Mouse (Mus musculus) heart, embryonic 16.5 days (tissue): Measurements from ENCODE around the gene Npcd. TPM values are rescaled to one million over a fixed set of nuclear protein-coding genes. Genes with fewer than 3 reads are reported as not detected.

Experiments
- ATAC-seq: fragments of 200-750 bp; cut with Nextera tagmentation; replicated peaks from 2 replicates; pipeline ENCODE4 v1.8.0; 2017; ENCODE audit warnings: moderate number of reproducible peaks; ENCODE audit not compliant: insufficient read depth, low FRiP score; ENCODE audit errors: extremely low read depth
- H3K27ac ChIP-seq: fragments of 300-500 bp; sonication (generic); 2 replicates; pipeline ENCODE4 v1.5.1; 2014; ENCODE audit warnings: mild to moderate bottlenecking, low read length, control low read depth, moderate library complexity
- H3K27me3 ChIP-seq: fragments of 300-500 bp; sonication (generic); 2 replicates; pipeline ENCODE4 v1.6.1; 2014; ENCODE audit warnings: low read length, mixed read lengths; ENCODE audit not compliant: control insufficient read depth, insufficient read depth
- H3K36me3 ChIP-seq: fragments of 300-500 bp; sonication (generic); 2 replicates; pipeline ENCODE4 v1.6.1; 2014; ENCODE audit not compliant: control insufficient read depth, insufficient read depth
- H3K4me1 ChIP-seq: fragments of 300-500 bp; sonication (generic); 2 replicates; pipeline ENCODE4 v1.6.1; 2014; ENCODE audit warnings: low read length, mixed read lengths; ENCODE audit not compliant: control insufficient read depth, insufficient read depth
- H3K4me2 ChIP-seq: fragments of 300-500 bp; sonication (generic); 2 replicates; pipeline ENCODE4 v1.6.1; 2014; ENCODE audit warnings: low read depth, mild to moderate bottlenecking, control low read depth, low read length
- H3K4me3 ChIP-seq: fragments of 300-500 bp; sonication (generic); 2 replicates; pipeline ENCODE4 v1.5.1; 2014; ENCODE audit warnings: mild to moderate bottlenecking, control low read depth, low read length
- H3K9ac ChIP-seq: fragments of 300-500 bp; sonication (generic); 2 replicates; pipeline ENCODE4 v1.6.1; 2014; ENCODE audit warnings: low read length, control low read depth
- H3K9me3 ChIP-seq: fragments of 300-500 bp; sonication (generic); replicated peaks from 2 replicates; pipeline ENCODE4 v1.6.1; 2016; ENCODE audit warnings: low read length; ENCODE audit not compliant: control insufficient read depth
- WGBS: fragments of 180-500 bp; shearing (Covaris S2); extraction: QIAGEN DNeasy Blood & Tissue Kit; methylation state at CpG from one replicate; pipeline ENCODE4 v1.1.7; 2014; 5-methylcytosine and 5-hydroxymethylcytosine counted together
- polyA plus RNA-seq: library from polyadenylated mRNA; unstranded; fragments of >200 nt; fragmentation: Nextera tagmentation; extraction: Ambion mirVana; gene quantifications from 2 replicates; pipeline ENCODE4 v1.2.1, GENCODE M21; 2015

Npcd gene
- polyA plus RNA-seq, 1 experiment from 2014 or later: not detected

DNA sequence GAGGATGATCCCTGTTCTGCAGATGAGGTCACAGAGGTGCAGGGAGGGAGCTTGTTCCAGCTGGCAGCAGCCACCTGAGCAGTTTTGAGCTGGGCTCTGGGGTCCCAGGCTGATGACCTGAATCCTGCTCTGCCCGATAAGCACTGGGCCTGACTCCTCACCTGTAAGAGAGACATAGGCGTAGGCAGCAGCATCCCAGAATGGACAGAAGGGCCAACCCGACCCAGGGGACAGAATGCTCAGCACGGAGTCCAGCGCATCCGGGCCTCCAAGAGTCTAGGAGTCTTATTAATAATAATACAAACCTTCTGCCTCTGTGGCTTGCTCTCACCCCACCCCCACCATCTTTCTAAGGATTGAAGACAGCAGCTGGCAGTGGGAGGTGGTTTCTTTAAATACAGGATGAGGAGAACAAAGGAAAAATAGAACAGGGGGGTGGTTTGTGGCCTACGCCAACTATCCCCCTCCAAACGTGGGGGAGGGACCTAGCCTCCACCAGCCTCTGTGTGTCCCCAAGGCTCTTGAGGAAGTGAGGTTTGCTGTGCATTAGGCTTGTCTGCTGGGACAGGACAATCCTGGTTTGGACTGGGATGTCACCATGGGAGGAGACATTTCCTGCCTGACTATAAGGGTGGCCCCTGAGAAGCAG lies 77.9 kb downstream of the Npcd start:
- no peaks in the 10 kb centered on the region for H3K9me3 ChIP-seq
- 66% methylated on average over 8 of the region's 8 CpGs for WGBS
- no peak overlapping the region for H3K9ac ChIP-seq
- no peak overlapping the region for H3K27ac ChIP-seq
- H3K4me3 ChIP-seq: no peak overlapping the region
- ATAC-seq: no peak
- no peak overlapping the region for H3K4me2 ChIP-seq
- no peaks in the 10 kb centered on the region for H3K27me3 ChIP-seq
- H3K4me1 ChIP-seq: 0 out of 2 replicates have a peak, but pooled peaks cover 4% of the 10 kb centered on the region
- no peaks in the 10 kb centered on the region for H3K36me3 ChIP-seq

DNA sequence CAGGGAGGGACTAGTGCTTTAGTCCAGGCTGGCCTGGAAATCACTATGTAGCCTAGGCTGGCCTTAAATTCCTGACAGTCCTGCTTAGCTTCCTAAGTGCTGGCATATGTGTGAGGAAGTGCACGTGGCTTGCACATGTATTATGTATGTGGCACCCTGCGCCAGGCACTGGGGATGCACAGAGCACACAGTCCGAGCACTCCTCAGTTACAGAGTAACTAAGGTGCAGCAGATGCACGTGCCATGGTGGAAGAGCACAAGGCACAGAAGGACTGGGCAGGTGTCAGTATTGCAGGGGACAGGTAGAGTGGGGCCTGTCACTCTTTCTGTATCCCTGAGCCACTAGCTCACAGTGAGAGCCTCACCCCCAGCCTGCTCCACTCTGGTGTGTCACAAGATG lies 78.9 kb downstream of the Npcd start:
- Histone ChIP-seq H3K27ac (no peak overlapping the region), H3K4me3 (no peak overlapping the region), H3K27me3 (no peaks in the 10 kb centered on the region), H3K36me3 (no peaks in the 10 kb centered on the region), H3K4me1 (0 out of 2 replicates have a peak, but pooled peaks cover 4% of the 10 kb centered on the region), H3K9ac (no peak overlapping the region), H3K9me3 (no peaks in the 10 kb centered on the region), H3K4me2 (no peak overlapping the region)
- 84% methylated on average over 4 of the region's 4 CpGs for WGBS
- no peak for ATAC-seq

DNA sequence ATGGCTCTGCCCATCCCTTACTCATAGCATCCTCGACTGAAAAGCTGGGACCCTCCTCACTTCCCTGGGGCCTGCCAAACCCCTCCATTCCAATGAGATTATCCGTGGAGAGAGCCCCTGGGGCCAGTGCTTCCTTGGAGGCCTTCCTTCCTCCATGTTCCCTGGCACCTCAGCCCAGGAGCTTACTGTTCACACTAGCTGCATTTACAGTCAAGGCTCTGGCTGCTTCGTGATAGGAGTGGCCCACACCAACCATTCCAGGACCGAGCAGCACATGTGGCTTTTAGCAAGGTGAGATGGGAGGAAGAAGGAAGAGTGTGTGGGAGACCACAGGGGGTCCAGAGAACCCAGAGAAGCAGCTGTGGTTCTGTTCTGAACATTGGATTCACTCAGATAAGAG lies 80.2 kb downstream of the Npcd start:
- H3K4me2 ChIP-seq: no peak overlapping the region
- ATAC-seq: no peak
- H3K27ac ChIP-seq: no peak overlapping the region
- 62% methylated on average over 4 of the region's 4 CpGs for WGBS
- no peaks in the 10 kb centered on the region for H3K36me3 ChIP-seq
- no peak overlapping the region for H3K4me3 ChIP-seq
- H3K4me1 ChIP-seq: 0 out of 2 replicates have a peak, but pooled peaks cover 4% of the 10 kb centered on the region
- no peaks in the 10 kb centered on the region for H3K9me3 ChIP-seq
- no peak overlapping the region; the same call in 1 of the 2 replicates for H3K9ac ChIP-seq
- H3K27me3 ChIP-seq: no peaks in the 10 kb centered on the region

DNA sequence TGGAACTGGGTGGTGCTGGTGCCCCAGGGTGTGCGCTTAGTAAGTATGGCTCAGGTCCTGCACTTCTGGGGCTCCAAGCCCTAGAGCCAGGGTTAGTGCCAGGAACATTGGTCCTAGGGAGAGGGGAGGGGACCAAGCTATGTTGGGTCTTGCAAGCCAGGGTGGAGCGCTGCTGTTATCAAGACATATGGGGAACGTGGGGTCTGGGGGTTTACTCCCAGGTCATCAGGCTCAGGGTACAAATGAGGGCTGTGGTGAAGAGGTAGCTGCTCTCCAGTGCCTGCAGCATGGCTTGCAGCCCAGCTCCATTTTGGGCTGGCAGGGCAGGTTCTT lies 80.7 kb downstream of the Npcd start:
- Histone ChIP-seq H3K27me3 (no peaks in the 10 kb centered on the region), H3K9me3 (no peaks in the 10 kb centered on the region), H3K27ac (no peak overlapping the region), H3K4me2 (no peak overlapping the region), H3K36me3 (no peaks in the 10 kb centered on the region), H3K4me3 (no peak overlapping the region), H3K9ac (no peak overlapping the region; the same call in 1 of the 2 replicates), H3K4me1 (0 out of 2 replicates have a peak, but pooled peaks cover 4% of the 10 kb centered on the region)
- 86% methylated on average over 3 of the region's 3 CpGs for WGBS
- no peak for ATAC-seq

DNA sequence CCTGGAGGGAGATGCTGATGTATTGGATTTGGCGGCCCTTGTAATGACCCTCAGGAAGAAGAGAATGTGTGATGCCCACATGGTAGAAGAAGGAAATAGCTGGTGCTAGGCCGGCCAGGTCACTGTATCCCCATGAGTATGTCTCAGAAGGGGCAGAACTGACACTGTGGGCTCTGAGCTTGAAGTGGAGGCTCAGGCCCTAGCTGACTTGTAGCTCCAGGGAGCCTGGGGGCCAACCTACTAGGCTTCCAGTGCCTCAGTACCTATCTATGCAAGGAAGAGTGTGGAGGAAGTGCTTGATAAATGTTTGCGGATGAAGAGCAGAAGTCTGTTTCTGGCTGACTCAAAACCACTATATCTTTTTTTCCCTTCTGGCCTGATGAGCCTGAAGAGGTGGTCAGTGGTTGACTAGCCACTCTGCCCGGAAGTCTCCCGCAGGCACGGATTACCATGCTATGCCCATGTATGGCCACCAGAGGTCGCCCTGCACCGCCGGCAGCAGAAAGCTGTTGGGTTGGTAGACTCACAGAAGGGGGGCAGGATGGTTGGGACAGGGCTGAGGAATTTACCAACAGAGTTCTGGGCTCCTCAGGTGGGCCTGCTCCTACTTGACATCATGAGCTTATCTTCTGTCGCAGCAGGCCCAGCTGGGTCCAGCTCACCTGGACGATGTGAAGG lies 81.2 kb downstream of the Npcd start:
- WGBS: 23% methylated on average over 11 of the region's 11 CpGs

DNA sequence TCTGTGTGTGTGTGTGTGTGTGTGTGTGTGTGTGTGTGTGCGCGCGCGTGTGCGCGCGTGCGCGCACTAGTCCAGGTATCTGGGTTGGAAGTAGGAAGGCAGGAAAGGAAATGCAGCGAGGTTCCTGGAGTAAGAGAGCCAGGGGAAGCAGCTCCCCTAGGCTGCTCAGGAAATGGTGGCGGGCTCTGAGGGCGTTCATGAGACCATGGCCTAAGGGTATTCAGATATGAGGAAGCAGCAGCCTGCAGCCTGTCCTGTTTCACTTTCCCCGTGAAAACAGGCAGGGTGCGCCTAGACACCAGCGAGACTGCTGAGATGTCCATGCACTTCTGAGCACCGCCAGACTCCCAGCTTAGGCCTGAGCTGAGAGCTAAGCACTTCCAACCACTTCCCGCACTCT lies 82.3 kb downstream of the Npcd start:
- no peaks in the 10 kb centered on the region for H3K36me3 ChIP-seq
- H3K9me3 ChIP-seq: no peaks in the 10 kb centered on the region
- no peak for ATAC-seq

More for the DNA sequence above, 81.2 kb downstream of the Npcd start:
- Histone ChIP-seq H3K4me1 (0 out of 2 replicates have a peak, but pooled peaks cover 4% of the 10 kb centered on the region), H3K36me3 (no peaks in the 10 kb centered on the region), H3K9me3 (no peaks in the 10 kb centered on the region), H3K27ac (no peak overlapping the region), H3K4me3 (no peak overlapping the region), H3K4me2 (no peak overlapping the region), H3K27me3 (no peaks in the 10 kb centered on the region), H3K9ac (no peak overlapping the region)
- ATAC-seq: no peak

DNA sequence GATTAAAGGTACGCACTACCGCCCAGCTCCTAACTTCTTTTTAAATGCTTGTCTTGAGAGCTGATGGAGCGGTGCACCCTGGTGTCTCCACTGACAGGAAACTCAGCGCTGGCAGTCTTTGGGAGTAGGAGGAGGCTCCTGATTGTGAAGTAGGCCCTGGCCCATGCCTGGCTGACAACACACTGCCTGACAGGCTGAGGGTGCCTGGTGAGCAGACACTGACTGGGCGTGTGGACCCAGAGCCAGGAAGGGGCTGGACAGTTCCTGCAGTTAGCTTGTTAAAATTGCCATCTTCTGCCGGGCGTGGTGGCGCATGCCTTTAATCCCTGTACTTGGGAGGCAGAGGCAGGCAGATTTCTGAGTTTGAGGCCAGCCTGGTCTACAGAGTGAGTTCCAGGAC lies 83.8 kb downstream of the Npcd start:
- no peak for ATAC-seq
- Histone ChIP-seq H3K9ac (no peak overlapping the region), H3K27ac (no peak overlapping the region), H3K4me3 (no peak overlapping the region), H3K27me3 (no peaks in the 10 kb centered on the region), H3K4me1 (no peaks in the 10 kb centered on the region), H3K4me2 (no peak overlapping the region), H3K9me3 (no peaks in the 10 kb centered on the region), H3K36me3 (no peaks in the 10 kb centered on the region)
- WGBS: 81% methylated on average over 8 of the region's 8 CpGs

More for the DNA sequence above, 82.3 kb downstream of the Npcd start:
- H3K27me3 ChIP-seq: no peaks in the 10 kb centered on the region
- H3K4me2 ChIP-seq: no peak overlapping the region
- no peak overlapping the region for H3K4me3 ChIP-seq
- H3K27ac ChIP-seq: no peak overlapping the region
- 78% methylated on average over 17 of the region's 17 CpGs for WGBS
- H3K9ac ChIP-seq: no peak overlapping the region
- H3K4me1 ChIP-seq: 0 out of 2 replicates have a peak, but pooled peaks cover 4% of the 10 kb centered on the region

DNA sequence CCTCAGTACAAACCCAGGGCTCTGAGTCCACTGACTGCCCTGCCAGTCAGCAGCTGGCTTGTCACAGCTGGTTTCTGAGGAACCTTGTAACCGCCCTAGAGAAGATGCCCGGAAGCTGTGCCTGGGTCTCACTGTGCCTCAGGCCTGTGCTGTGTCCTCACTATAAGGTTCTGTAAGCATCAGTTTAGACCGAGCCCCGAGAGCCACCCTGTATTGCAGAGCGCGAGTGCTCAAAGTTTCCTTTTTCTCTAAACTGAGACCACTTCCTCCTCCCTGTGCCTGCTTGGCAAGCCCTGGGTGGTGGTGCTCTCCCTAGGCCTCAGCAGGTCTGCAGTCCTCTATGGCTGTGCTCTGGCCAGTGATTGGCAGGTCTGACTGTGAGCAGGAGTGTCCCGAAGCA lies 84.9 kb downstream of the Npcd start:
- ATAC-seq: no peak
- H3K36me3 ChIP-seq: no peaks in the 10 kb centered on the region
- no peak overlapping the region for H3K4me3 ChIP-seq
- WGBS: 85% methylated on average over 7 of the region's 7 CpGs
- H3K4me2 ChIP-seq: no peak overlapping the region
- no peaks in the 10 kb centered on the region for H3K4me1 ChIP-seq
- no peaks in the 10 kb centered on the region for H3K9me3 ChIP-seq
- H3K27ac ChIP-seq: no peak overlapping the region
- H3K9ac ChIP-seq: no peak overlapping the region
- H3K27me3 ChIP-seq: no peaks in the 10 kb centered on the region

DNA sequence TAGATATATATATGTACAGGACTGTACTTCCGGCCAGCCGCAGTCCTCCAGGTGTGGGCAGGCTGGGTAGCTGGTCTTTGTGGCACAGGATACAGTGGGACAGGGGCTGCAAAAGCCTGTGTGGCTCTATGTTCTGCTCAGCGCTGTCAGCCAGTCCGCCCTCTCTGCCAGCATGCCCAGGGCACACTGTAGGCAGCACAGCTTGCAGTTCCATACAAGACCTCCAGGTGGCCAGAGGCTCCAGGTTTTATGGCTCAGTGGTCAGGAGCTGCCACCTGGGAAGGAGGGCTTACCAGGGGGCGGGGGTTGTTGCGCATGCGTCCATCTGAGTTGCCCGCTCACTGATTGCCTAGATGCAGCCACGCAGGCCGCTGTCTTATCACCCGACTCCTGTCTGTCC lies 86.0 kb downstream of the Npcd start:
- Histone ChIP-seq H3K27me3 (no peaks in the 10 kb centered on the region), H3K4me2 (no peak overlapping the region), H3K36me3 (no peaks in the 10 kb centered on the region), H3K9ac (no peak overlapping the region), H3K9me3 (no peaks in the 10 kb centered on the region), H3K4me3 (no peak overlapping the region), H3K4me1 (peaks cover 2% of the 10 kb centered on the region; the same call in 1 of the 2 replicates), H3K27ac (no peak overlapping the region)
- WGBS: 53% methylated on average over 11 of the region's 11 CpGs
- no peak for ATAC-seq
